Mouse (Mus musculus): ENCODE measurements around the gene Rilpl1. TPM values are rescaled to one million over a fixed set of nuclear protein-coding genes. Genes with fewer than 3 reads are reported as not detected.

The Rilpl1 gene
- polyA plus RNA-seq (2014; fragmentation: Illumina TruSeq; extraction: RNeasy Lipid Tissue Mini Kit (QIAGEN cat#74804); ENCODE audit: low read depth, low replicate concordance) = 6.8 TPM

DNA sequence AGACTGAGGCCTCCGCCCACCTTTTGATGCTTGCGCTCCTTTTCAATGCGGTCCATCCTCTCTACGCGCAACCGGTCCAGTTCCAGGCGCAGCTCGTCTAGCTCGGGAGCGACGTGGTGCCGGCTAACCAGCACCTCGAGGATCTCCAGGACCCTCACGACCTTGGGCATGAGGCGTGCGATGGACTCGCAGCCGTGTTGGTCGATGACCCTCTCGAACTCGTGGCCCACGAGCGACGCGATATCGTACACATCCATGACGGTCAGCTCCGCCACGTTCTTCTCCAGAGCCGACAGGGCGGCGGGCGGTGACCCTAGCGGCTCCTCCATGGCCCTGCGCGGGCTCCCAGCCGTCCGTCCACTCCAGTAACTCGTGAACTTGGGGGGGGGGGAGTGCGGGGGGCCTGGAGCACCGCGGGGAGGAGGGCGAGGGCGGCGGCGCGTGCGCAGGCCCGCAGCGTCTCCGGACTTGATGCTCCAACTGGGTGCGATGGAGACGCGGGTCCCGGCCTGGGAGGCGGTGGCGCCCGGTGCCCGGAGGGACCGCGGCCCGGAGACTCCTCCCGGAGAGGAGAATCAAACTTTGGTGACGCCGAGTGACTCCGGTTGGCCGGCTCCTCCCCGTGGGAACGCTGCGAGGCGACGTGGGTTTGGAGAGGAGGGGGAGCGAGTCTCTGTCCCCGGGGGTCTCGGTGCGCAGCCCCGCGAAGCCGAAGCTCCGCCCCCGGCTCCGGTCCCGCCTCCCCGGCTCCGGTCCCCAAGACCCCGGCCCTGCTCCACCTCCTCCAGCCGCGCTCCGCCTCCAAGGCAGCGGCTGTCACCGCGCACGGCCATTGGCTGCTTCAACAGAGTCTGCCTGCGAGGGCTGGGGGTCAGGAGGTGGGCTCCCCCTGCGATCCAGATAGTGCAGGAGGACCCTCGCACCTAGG is at the start of gene Rilpl1:
Gene Rilpl1, minus strand, starts transcription at position 737 of the 928 bp plus-strand sequence.

DNA sequence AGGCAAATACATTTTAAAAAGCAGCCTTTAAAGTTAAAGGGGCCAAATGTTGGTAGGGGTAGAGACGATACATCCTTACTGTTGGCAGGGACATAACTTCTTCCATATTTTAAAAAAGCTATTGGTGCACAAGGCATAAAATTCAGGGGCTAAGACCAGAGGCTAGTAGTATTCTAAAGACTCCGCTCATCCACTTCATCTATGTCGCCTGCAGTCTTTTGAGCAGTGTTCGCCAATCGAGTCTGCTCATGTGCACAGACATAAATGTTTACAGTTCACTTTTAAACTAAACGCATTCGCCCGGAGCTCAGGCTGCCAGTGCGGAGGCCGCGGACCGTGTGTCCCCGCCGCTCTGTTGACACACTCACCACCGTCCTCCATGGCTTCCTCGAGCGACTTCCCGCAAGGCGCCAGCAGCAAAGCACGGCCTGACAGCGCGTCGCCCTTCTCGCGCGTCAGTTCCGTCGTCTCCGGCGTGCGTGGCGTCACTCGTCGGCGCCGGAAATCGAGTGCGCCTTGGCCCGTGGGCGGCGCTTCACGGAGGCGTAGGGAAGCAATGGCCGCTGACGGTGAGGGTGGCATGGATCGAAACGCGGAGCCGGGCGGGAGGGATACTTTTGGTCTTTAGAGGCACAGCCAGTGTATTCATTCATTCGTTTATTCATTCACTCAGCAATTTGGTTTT is 47.6 kb upstream of the Rilpl1 start, which contains the start of the genes Eif2b1 and Gtf2h3:
Gene Eif2b1, minus strand, starts transcription at position 499 of the 685 bp plus-strand sequence.
Gene Gtf2h3, plus strand, starts transcription at position 508 of the 685 bp plus-strand sequence.

DNA sequence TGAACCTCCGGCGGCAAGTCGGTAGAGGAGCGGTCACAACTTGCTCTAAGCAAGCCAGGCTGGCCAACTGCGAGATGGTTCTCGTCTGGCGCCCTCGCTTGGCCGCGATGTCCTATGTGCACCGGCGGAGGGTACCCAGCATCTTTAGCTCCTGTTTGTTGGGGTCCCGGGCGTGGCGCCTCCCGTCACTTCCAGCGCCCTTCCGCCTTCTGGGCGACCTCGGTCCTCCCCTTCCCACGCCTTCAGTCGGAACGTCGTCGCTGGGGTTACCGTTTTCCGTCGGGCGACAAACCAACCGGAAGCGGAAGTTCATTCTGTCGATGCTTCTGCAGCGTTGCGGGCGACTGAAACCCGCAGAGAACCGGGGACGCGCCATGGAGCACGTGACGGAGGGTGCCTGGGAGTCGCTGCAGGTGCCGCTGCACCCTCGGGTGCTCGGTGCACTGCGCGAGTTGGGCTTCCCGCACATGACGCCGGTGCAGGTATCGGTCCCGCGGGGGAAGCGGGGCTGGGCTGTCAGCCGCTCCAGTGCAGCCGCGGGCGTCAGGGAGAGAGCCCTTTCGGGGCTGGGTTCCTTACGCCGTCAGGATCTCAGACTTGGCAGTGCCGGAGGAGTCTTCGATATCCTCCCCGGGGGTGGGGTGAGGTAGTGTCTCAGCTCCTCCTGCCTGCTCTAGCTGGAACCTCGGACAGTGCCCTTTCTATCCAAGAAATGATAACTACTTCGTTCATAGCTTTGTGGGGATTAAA is 21.5 kb upstream of the Rilpl1 start, which contains the start of gene Ddx55:
Gene Ddx55, plus strand, starts transcription at position 307 of the 750 bp plus-strand sequence.

DNA sequence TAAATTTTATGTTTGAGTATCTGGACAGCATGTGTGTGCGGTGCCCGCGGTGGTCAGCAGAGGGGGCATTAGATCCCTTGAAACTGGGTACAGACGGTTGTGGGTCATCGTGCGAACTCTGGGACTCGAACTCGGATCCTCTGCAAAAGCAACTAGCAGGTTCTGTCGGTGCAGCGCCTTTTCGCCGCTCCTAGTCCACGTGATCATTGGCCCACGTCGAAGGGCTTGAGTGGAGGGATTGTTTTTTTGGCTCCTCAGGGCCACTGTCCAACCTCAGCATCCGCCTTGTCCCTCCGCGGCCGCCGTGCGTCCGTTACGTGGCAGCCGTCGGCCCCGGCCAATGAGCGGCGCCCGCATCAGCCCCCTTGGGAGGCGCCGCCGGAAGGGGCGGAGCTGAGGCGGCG is 9.2 kb upstream of the Rilpl1 start, which contains the start of gene Tmed2:
Gene Tmed2, plus strand, starts transcription at position 313 of the 404 bp plus-strand sequence.

DNA sequence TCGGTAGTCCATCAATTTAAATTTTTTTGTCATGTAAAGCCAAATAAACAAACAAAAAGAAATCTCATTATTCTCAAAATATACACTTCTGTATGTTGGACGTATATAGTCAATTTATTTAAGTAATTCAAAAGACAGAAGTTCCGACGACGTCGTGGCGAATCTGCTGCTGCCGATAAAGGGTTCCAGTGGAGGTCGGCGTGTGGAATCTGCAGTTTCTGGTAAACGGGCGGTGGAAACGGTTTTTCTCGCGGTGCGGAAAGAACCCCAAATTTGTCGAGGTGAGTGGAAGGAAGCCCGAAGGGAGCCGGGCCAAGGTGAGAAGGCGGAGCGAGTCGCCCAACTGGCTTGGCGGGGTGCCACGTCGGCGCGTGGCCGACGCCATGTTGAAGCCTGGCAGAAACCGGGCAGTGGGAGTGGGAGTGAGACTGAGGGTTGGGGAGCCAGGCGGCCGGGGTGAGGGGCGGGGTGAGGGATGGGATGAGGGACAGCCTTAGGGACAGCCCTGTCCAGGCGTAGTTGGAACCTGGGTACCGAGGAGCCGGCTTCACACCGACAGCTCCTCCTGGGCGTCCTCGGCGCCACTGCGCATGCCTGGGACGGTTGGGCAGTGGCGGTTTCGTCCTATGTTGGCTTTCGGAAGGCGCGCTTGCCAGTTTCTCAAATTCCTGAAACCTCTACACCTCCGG is 48.1 kb downstream of the Rilpl1 start, which contains the start of gene Snrnp35:
Gene Snrnp35, plus strand, starts transcription at position 169 of the 689 bp plus-strand sequence.

Other genes starting within 250 kb of the Rilpl1 start
- gene Mphosph9, start 203.4 kb downstream of the Rilpl1 start, polyA plus RNA-seq (2014; fragmentation: Illumina TruSeq; extraction: RNeasy Lipid Tissue Mini Kit (QIAGEN cat#74804); ENCODE audit: low read depth, low replicate concordance) = 6.2 TPM
- gene 2810006K23Rik, start 203.3 kb downstream of the Rilpl1 start, polyA plus RNA-seq (2014; fragmentation: Illumina TruSeq; extraction: RNeasy Lipid Tissue Mini Kit (QIAGEN cat#74804); ENCODE audit: low read depth, low replicate concordance) = 18.2 TPM
- gene Cdk2ap1, start 168.3 kb downstream of the Rilpl1 start, polyA plus RNA-seq (2014; fragmentation: Illumina TruSeq; extraction: RNeasy Lipid Tissue Mini Kit (QIAGEN cat#74804); ENCODE audit: low read depth, low replicate concordance) = 84.9 TPM
- 78.2 TPM for gene Sbno1, start 105.4 kb downstream of the Rilpl1 start, polyA plus RNA-seq (2014; fragmentation: Illumina TruSeq; extraction: RNeasy Lipid Tissue Mini Kit (QIAGEN cat#74804); ENCODE audit: low read depth, low replicate concordance)
- 73.8 TPM for gene Kmt5a, start 91.5 kb downstream of the Rilpl1 start, polyA plus RNA-seq (2014; fragmentation: Illumina TruSeq; extraction: RNeasy Lipid Tissue Mini Kit (QIAGEN cat#74804); ENCODE audit: low read depth, low replicate concordance)
- gene Rilpl2, start 53.0 kb downstream of the Rilpl1 start, polyA plus RNA-seq (2014; fragmentation: Illumina TruSeq; extraction: RNeasy Lipid Tissue Mini Kit (QIAGEN cat#74804); ENCODE audit: low read depth, low replicate concordance) = 4.8 TPM
- gene Snrnp35, start 48.3 kb downstream of the Rilpl1 start, polyA plus RNA-seq (2014; fragmentation: Illumina TruSeq; extraction: RNeasy Lipid Tissue Mini Kit (QIAGEN cat#74804); ENCODE audit: low read depth, low replicate concordance) = 0.69 TPM
- 1,292 TPM for gene Tmed2, start 9.3 kb upstream of the Rilpl1 start, polyA plus RNA-seq (2014; fragmentation: Illumina TruSeq; extraction: RNeasy Lipid Tissue Mini Kit (QIAGEN cat#74804); ENCODE audit: low read depth, low replicate concordance)
- 5.9 TPM for gene Ddx55, start 21.5 kb upstream of the Rilpl1 start, polyA plus RNA-seq (2014; fragmentation: Illumina TruSeq; extraction: RNeasy Lipid Tissue Mini Kit (QIAGEN cat#74804); ENCODE audit: low read depth, low replicate concordance)
- 33.2 TPM for gene Eif2b1, start 47.7 kb upstream of the Rilpl1 start, polyA plus RNA-seq (2014; fragmentation: Illumina TruSeq; extraction: RNeasy Lipid Tissue Mini Kit (QIAGEN cat#74804); ENCODE audit: low read depth, low replicate concordance)
- gene Gtf2h3, start 47.7 kb upstream of the Rilpl1 start, polyA plus RNA-seq (2014; fragmentation: Illumina TruSeq; extraction: RNeasy Lipid Tissue Mini Kit (QIAGEN cat#74804); ENCODE audit: low read depth, low replicate concordance) = 6.4 TPM
- 28.4 TPM for gene Atp6v0a2, start 97.2 kb upstream of the Rilpl1 start, polyA plus RNA-seq (2014; fragmentation: Illumina TruSeq; extraction: RNeasy Lipid Tissue Mini Kit (QIAGEN cat#74804); ENCODE audit: low read depth, low replicate concordance)
- not detected for gene Dnah10, start 193.7 kb upstream of the Rilpl1 start, polyA plus RNA-seq (2014; fragmentation: Illumina TruSeq; extraction: RNeasy Lipid Tissue Mini Kit (QIAGEN cat#74804); ENCODE audit: low read depth, low replicate concordance)

All from kidney, adult 10 weeks (tissue).